Mouse (Mus musculus) A20 (cell line): ENCODE data around the gene Atad5.

Source experiments
- DNase-seq: peaks from one replicate; pipeline ENCODE4 v3.0.0-alpha.2; 2011; ENCODE audit warnings: low read depth, low spot score

The Atad5 gene

DNA sequence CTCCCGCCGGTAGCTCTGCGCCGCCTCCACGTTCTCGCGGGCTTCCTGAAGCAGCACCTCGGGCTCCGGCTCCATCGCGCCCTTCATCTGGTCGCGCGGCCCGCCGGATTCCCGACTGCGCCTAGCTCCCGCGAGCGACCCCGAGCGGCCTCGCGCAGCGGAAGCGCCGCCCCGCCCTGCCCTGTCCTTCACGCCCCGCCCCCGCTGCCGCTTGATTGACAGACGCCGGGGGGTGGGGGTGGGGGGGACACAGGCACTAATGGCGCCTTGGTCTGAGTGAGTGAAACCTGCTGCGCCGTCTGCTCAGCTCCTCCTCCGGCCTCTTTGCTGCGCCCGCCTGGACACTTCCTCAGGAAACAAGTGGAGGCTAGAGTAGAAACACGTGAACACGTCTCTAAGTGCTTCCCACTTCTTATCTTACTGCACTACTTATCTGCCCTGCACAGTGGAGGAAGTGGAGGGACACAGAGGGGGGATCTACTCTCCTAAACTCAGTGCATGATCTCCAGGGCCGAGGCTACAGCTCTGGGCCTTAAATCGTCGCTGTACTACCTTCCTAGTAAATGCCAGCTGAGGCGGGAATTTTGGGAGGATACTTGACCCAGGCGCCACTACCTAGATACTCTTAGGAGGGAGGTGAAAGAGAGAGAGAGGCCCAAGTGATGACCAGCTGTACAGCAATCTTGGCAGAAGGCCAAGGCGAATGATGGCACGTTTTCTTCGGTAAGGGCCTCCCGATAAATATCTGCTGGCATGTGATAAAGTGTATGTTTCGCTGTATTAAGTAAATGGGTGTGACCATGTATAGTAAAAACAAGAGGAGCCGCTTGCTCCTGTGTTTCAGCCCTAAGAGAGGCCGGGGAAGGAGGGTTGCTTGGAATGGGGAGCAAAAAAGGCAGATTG, 8.1 kb upstream of the Atad5 start, which contains the start of gene Crlf3:
Gene Crlf3 (minus strand): TSS at position 166 of the 903 bp plus-strand sequence.
- DNase-seq = peak; percentile 97

DNA sequence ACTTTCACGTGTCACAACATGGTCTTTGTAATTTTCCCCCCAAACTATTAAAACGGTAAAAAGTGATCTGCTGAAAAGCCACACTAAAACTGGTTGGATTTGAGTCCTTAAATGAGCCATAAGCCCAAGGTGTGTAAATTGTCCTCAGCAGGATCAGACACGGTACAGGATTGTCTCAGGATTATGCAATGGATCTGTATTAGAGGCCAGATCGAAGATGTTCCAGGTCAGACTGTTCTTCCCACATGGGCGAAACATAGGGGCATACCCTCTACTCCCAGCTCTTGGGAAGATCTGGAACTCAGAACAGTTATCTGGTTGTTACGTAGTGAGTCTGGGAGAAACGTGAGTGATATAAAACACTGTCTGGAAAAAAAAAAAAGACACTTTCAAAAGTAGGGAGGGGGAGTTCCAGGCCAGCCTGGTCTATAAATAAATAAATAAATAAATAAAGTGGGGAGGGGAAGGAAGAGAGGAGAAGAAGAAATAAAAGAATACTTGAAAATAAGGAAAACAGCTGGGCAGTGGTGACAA, 7.3 kb upstream of the Atad5 start:
- no peak for DNase-seq

DNA sequence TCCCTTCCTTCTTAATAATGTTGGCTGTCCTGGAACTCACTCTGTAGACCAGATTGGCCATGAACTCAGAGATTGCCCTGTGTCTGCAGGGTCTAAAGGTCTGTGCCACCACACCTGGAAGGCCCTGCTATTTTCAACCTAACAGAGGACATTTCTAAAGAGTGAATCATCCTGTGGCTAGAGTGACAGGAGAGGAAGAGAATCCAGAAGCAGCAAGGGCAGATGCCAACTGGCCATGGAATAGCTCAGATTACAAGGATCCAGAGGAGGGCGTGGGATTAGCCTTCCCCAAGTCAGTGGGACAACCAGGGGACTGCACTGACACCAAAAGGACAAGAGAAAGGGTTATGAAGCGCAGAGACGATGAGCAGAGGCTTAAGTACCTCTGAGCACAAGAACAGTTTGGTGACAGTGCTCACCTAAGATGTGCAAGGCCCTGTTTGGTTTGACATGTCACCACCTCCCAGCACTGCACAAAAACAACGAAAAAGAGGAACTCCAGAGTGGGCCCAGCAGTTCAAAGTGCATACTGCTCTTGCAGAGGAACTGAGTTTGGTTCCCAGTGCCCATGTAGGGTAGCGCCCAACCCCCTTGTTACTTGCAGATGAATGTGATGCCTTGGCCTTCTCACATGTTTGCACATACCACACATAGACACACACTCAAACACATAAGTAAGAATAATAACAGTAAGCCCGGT, 3.7 kb upstream of the Atad5 start:
- DNase-seq = peak; percentile 79

DNA sequence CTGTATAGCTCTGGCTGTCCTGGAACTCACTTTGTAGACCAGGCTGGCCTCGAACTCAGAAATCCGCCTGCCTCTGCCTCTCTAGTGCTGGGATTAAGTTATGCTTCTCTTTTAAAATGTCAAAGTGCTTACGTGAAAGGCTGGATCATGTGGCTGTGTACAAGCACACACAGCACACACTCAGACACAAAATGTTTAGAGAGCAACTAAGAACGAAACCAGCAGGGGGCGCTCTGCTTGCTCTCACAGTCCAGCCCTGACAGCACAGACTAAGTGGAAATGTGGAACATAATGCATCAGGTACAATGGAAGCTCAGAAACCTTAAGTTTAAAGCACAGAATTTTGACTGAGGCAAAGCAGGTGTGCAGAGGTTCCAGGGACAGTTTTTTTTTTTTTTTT, 2.4 kb upstream of the Atad5 start:
- DNase-seq = peak; percentile 94

DNA sequence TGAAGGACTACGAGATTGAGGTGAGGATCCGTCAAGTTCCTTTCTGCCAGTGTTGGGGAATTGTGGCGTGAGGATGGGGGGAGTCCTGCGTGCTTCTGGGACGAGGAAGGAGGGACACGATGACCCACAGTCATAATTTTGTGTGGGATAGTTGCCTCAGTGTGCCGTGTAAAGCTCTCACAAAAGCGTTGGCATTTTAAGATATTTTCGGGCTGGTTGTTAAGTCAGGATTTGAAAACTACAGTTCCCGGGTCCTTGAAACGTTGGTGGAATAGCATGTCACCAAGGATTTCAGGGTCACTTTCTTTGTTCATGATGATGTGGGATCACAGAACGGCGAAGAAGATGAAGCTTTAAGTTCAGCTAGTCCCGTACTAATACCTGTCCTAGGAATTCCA, 616 bp downstream of the Atad5 start:
- no peak for DNase-seq

DNA sequence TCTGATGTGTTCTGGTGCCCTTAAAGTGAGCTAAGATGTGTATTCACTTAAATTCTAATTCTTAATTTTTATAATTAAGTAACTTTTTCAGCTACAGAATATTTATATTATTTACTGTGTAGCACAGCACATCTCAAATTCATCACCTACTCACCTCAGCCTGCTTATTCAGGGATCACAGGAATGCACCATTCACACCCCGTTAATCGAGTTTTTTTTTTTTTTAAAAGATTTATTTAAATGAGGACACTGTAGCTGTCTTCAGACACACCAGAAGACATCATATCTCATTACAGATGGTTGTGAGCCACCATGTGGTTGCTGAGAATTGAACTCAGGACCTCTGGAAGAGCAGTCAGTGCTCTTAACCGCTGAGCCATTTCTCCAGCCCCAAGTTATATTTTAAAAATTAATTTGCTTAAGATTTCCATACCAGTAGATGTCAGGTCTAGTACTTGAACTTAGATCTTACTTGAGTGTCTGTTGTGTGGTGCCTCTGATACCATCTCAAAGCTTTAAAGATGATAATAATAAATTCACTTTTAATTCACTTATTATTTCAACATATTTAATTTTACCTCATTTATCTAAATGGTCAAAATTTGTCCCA, 1.5 kb downstream of the Atad5 start:
- peak; percentile 49 for DNase-seq

DNA sequence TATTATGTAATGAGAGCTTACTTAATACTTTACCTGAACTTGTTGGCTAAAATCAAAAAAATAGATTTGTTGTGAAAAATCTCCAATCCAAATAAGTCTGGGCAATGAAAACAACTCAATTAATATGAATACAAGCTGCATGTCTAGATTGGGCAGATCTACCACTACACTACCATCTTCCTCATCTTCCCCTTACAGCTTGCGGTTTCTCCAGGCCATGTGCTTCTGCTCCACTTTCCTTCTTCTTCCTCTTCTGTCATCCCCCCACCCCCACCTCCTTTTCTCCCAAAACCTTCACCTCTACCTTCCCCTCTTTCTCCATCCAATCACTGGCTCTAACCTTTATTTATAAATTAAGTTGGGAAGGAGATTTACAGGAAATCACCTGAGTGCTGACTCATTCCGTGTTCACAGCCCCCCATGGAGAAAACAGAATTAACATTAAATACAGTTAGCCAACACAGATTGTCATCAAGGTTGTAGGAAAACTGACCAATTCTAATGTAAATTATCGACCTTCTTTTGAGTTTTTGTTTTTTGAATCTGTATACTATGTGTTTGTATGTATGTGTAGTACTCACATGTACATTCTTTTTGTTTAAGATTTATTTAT, 9.3 kb downstream of the Atad5 start:
- DNase-seq = no peak

DNA sequence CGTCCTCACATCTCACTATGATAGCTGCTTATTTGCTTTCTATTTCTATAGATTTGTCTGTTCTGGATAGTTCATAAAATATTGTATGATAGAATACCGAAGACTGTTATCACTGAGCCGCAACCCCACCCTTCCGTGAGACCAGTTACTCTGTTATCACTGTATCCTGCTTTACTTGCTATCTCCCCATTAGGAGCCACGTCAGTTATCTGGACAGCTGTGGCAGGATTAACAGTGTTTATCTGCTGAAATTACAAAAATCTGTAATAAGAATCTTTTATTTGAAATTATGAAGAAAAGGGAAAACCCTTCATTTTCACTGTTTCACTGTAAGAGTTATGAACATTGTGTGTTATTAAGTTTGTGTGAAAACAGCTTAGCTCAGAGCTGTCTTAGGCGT, 12.1 kb downstream of the Atad5 start:
- no peak for DNase-seq

DNA sequence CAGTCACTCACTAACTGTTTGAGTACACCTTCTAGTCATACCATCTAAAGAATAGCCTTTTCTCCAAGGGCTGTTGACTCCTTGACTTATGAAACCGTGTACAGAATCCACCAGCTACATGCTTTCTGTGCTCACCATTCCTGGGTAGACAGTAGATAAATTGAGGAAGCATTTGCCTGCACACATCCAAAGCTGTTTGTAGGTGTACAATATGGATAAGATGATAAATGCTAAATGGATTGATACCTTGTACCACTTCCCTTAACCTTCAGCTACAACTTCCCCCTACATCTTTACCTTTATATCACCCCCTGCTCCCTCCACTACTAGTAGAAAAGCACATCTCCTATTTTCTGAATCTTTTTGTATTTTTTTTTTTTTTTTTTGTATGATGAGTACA, 15.2 kb downstream of the Atad5 start:
- no peak for DNase-seq

DNA sequence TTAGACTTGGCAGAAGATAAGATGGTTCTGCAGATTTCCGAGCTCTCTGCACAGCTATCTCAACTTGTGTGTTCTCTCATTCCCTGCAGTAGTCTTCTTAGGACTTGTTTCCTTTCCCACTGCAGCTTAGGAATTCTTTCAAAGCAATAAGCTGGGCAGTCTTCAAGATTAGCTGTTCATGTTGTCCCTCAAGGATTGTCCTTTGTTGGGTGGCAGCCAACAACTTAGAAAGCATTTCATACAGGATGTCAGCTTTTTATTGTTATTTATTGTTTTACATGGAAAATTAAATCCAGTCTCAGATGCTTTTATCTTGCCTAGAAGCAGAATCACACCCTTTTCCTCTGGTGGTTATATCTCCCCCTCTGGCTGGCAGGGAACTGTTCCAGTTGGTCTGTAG, 27.2 kb downstream of the Atad5 start:
- no peak for DNase-seq

DNA sequence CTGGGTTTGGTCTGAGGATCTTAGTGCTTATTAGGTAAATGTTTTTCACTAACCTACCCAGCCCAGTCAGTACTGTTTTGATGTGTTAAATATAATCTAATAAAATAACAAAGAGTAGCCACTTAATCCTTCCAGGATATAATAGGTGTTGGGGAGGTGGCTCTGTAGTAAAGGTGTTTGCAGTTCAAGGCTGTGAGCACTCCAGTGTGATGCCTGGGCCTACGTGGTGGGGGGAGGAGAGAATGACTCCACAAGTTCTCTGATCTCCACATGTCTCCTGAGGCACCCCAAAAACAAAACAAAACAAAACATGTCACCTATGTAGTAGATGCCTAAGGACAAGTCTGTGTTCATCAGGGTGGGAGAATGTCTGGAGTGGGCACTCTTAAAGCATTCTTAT, 42.9 kb downstream of the Atad5 start:
- no peak for DNase-seq

DNA sequence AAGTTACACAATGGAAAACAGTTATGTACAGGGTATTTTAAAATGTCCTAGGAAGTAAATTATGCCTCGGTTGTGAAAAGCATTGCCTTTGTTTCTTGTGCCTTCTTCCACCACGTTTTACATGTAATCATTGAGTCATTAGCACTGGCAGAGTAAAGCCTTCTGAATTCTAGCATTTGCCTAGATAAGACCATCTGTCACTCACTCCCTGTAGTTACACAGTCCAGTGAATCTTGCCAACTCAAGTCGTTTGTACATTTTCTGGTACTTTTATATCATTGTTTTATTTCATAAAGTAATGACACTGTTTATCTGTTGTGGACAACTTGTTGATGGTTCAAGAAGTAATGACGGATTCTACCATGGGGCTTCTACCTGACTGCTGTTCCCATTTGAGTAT, 45.5 kb downstream of the Atad5 start:
- no peak for DNase-seq

DNA sequence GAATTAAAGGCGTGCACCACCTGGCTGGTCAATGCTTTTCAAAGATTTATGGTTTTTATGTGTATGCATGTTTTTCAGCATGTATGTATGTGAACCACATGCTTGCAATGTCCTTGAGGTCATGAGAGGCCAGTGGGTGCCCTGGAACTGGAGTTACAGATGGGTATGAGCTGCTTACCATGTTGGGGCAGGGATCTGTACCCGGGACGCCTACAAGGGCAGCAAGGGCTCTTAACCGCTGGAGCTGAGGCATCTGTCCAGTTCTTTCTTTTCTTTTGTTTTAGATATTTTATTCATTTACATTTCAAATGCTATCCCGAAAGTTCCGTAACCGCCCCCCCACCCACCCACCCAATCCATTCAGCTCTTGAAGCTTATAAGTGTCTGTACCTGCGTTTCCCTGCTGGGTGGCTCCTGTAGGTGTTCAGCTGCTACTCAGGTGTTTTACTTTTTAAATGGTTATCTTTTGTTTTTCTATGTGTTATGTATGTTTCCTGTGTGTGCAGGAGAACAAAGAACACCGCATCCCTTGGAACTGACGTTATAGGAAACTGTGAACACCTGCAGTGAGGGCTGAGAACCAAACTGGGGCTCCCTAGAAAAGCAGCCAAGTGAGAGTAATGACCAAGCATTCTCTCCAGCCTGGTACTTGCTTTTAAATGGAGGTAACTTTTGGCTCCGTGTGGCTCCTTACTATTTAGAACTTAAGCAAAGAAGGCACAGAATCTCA, 46.9 kb downstream of the Atad5 start:
- no peak for DNase-seq

DNA sequence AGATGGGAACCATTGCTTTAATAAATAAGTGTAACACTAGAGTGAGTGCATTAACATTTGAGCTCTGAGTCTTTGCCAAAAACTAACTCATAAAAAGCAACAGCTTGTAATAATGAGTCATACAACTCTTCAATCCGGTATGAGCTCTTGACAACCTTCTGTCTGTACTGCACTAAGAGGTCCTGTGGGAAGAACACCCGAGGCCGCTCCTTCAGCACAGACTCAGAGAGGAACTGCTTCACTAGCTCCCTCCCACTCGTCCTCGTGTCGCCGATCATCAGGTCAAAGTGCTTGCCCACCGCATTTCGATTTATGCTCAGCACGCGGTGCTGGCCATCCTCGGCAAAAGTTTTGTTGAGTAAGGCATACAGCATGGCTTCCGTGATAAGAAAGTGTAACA, 47.6 kb downstream of the Atad5 start:
- no peak for DNase-seq

DNA sequence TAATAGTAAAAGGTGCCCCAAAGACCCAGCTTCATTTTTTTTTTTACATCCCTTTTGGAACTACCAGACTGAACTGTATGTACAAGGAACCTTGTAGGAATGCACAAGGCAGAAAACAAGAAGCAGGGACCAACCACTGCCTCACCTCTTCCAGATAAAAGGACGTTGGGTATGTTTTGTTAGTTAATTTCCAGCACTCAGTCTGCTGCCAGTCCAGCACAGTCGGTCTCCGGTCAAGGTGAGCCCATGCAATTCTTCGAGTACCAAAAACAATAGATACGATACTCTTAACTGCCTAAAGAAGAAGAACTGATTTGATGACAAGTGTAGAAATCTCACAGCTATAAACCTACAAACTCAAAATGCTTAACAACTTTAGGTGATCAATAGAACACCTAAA, 48.6 kb downstream of the Atad5 start:
- DNase-seq = no peak

DNA sequence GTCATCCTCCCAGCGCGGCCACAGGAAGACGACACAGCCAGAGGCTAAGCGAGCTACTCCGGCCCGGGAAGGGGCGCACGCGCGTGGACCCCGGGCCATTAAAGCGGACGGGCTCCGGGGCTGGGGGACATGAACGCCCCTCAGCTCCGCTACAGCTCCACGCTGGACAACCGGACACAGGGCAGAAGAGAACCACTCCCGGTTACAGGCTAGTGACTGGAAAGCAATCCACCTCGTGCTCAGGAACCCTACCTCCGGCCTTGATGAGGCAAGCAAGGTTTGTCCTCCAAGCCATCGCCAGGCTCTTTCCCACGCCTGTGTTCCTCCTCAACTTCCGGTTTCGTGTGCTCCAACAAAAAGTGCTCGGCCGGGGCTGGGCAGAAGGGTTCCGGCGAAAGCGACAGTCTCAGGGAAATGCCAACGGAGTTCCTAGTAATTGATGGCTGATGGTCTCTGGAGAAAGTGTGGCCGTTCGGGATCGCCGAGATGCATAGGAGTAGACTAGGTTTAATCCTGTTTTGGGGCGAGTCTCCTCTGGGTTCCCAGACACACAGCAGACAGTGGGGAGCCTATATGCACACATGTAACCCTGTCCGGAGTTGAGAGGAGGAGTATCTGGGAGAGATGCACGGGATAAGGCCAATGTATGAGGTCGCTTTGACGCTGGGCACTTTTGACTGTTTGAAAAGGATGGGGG, 52.8 kb downstream of the Atad5 start, which contains the start of gene Tefm:
Gene Tefm (minus strand): TSS at position 351 of the 697 bp plus-strand sequence.
- peak; percentile 93 for DNase-seq

DNA sequence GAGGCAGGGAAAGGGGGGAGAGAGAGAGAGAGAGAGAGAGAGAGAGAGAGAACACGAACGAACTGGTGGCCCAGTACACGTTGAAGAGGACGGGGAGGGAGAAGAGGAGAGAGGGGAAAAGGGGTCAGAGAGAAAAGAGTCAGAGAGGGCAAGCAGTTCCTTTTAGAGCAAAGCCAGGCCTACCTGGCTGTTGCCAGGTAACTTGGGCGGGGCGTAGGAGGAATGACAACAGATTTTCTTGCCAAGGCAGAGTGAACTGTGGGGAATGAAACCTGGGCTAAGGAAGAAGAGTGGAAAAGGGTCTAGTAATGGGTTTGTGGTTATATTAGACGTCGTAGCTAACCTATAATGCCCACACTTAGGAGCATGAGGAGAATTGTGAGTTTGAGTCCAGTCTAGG, 53.7 kb downstream of the Atad5 start:
- DNase-seq = peak; percentile 24

DNA sequence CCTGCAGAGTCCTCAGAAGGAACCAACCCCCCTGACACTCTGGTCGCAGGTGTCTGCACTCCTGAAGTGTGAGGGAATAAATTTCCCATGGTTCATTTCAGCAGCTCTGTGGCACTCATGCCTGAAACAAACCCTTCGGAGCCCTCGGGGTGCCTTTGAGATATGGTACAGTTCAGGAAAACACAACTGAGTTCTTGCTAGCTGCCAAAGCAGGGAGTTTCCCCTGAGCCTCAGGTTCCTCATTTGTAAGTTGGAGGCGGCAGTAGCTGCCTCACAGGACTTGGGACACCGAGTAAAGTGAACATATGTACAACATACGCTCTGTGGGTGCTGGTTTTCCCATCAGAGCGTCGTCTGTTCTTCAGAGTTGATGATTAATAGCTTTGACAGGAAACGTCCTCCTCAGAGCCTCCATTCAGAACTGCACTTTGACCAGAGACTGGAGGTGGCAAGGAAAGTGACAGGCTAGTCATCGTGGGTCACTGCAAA, 56.6 kb downstream of the Atad5 start:
- DNase-seq = peak; percentile 89

DNA sequence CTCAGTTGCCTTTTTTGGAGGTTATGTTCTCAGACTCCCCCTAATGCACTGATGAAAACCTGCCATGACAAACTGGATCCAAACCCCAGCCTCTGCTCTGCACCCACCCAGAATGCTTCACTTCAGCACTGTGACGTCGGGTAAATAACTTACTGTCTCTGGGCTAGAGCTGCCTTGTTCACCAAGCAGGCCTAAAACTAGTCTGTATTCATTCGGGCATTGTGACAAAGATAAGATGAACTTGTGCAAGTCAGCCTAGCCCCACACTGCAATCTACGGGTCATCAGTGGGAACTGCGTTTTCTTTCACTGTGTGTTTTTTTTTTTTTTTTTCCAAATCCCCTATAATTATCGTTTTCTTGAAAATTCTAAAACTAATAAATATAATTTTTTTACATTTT, 58.5 kb downstream of the Atad5 start:
- DNase-seq = no peak

DNA sequence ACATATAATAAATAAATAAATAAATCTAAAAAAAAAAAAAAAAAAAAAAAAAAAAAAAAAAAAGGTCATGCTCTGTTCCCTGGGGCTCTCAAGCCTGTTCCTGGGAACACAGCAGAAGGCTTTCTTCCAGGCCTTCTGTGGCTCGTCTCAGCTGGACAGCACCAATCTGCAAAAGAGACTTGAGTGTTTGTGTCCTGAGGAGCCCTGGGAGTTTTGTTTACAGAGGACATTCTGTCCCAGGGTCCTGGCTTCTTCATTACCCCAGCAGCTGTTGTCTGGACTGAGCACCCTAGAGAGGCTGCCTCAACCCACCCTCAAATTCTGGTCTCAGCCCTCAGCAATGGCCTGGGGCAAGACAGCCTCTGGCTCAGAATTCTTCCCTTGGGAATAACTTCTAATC, 59.1 kb downstream of the Atad5 start:
- no peak for DNase-seq
